Mouse (Mus musculus): ENCODE measurements around the gene Hhat.
A peak's percentile ranks its signal among the peaks of the same experiment; 100 is the strongest.

The Hhat gene

DNA sequence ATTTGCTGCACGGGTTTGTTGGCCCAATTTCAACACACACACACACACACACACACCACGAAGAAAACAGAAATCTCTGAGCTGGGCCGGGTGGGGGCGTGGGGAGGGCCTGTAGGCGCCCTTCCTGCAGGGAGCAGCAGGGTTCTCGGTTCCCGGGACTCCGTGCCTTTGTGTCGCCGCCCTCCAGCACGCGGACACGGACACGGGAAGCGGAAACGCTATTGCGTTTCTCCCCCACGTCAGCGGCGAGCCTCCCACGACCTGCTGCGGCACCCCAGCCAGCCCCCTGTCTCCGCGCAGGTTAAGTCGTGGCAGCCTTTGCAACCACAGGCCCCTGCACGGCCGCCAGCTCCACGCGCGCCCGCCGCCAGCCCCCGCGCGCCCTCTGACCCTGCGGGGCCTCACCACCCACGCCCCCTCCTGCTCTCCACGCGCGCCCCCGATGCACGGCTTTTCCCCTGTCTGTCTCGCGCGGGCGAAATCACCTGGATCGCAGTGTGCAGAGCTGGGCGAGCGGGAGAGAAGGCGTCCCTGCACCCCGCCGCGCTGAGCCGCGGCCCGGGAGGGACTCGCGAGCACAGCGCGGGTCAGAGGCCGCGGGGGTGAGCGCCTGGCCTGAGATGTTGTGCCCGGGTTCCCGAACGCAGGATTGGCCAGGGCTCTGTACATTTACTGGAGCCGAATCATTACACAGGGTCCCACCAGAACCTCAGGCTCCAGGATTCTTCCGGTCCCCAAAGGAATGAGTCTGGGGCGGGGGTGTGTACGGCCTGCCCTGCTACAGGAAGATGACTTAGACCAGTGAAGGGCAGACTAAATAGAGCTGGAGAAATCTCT, at the start of gene Hhat:
TSS of gene Hhat (minus strand) at position 729 of the 837 bp plus-strand sequence.
- peak; percentile 72 for DNase-seq (ENCODE audit: extremely low read depth, insufficient read length, low spot score)

DNA sequence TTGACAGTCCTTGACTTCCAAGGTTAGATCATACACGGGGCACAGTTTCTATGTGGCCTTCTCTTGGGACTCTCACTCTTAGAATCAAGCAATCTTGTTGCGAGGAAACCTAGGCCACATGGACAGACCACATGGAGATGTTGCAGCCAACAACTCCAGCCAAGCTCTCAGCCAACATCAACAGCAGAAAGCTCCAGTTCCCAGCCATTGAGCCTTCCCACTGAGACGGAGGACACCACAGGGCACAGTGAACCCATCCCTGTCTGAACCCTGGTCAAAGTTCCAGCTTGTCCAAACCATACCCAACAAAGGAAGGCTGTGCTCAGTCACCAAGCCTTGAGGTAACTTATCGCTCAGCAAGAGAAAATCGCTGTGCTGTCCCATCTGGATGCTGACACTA, 47.3 kb upstream of the Hhat start:
- no peak for DNase-seq (ENCODE audit: extremely low read depth, insufficient read length, low spot score)

DNA sequence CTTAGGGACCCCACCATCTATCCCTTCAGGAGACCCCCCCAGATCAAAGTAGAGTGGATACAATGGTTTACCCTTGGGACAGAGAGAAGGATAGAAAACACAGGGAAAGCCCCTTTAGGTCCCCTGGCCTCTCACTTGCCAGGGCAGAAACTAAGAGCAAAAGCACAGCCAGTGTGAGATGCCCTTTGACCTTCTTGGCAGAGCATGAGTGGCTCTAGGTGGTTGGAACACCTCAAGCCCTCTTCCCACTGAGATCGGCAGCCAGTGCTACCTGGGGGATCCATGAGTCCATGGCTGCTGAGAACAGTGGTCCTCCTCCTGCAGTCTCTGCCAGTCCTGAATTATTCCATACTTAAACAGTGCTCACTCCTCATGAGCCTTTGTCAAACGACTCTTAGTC, 44.8 kb upstream of the Hhat start:
- DNase-seq (ENCODE audit: extremely low read depth, insufficient read length, low spot score) = no peak

DNA sequence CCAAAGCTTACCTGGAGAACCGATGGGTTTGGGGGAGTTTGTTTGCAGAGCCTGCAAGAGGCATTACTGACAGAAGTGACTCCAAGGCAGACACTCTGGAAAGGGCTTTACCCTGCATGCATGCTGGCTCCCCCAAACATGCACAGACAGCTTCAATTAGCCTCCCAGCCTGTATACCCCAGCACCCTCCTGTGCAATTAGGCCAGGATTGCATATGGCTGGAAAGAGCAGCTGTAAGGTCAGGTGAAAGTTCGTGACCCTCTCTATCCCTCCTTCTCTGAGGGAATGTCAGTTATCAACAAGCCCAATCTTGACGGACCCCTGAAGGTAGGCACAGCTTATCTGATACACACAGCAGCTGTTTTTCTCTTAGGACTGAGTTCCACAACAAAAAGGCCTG, 43.7 kb upstream of the Hhat start:
- no peak for DNase-seq (ENCODE audit: extremely low read depth, insufficient read length, low spot score)

DNA sequence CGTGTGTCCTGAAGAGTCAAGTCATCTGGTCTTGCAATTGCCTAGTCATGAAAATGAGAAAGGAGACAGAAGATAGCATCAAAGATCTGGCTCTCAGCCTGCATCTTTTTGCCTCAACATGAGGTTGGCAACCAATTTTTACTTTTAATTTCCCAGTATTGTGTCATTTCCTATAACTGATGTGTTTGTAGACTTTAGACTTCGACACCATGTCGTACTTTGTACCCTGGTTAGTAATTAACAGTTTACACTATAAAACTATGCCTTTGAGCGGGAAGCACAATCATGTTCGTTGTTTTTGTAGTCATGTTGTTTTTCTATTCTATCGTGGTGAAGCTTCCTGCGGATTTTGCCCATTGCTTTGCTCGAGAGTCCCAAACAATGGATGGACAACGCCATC, 41.7 kb upstream of the Hhat start:
- DNase-seq (ENCODE audit: extremely low read depth, insufficient read length, low spot score) = no peak

DNA sequence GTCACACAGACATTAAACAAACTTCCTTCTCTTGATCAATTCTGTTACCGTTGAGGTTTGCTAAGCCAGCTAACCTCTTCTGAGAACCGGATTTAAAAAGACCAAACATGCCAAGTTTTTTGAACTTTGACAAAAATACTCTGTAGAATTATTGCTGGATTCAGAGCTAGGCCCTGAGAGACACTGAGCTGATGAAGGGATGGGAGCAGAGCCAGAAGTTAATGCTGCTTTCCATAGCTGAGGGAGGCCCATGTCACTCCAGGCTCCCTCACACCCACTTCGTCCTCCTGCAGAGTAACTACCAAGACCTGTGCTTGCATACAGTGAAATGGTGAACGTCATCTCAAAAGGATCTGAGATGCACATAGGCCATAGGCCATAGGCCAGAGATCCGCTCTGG, 41.3 kb upstream of the Hhat start:
- DNase-seq (ENCODE audit: extremely low read depth, insufficient read length, low spot score) = no peak

DNA sequence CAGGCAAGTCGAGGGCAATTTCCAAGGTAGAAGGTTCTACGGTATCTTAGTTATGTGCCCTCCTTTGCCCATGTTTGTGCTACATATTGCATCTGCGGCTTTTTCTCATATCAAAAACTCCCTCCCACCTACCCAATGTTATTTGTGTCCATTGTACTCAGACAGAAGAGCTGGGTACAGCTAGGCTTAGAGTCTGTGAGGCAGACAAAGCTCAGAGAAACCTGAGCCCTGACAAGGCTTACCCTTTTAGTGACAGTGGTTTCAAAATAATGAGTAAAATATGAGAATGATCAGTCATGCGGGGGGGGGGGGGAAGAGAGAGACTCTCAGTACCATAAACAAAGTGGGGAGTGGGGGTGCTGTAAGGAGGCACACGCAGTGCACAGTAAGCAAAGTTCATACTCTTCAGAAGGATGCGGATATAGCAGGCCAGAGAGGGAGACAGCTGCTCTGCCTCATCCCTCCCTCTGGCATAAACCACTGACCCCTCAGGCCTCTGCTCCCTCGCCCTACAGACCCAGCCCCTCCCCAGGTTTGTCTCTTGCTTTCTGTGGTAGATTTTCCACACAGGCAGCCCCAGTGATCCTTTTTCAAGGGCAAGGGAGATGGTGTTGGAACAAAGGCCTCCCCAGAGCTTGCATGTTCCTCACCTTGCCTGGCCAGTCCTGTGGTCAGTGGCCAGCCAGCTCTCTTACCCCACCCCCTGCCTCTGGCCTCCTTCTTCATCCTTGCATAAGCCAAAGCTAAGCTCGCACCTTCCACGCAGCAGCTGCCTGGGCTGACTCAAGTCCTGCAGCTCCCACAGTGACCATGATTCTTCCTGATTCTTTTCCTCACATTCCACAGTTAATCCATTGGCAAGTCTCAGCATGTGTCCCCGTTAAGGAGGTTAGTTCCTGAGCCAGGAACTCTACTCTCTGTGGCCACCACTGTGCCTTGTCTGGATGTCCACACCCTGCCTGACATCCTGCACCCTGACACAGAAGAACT, 35.4 kb upstream of the Hhat start:
- DNase-seq (ENCODE audit: extremely low read depth, insufficient read length, low spot score) = peak; percentile 83

DNA sequence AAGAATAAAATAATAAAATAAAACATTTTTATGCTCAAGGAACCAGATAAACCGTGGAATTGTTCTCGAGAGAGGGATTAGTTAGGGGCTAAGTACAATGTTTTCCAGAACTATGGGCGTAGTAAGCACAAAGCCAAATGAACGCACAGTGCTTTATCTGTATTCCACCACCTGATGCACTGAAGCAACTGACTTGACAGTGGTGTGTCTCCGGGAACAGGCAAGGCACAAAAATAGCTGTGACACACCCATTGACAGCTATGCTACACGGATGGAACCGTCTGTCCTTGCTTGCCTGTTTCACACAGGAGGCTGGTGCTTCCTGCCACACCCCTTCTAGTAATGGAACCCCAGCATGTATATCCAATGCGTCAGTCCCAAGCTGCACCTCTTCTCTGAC, 29.3 kb upstream of the Hhat start:
- DNase-seq (ENCODE audit: extremely low read depth, insufficient read length, low spot score) = no peak

DNA sequence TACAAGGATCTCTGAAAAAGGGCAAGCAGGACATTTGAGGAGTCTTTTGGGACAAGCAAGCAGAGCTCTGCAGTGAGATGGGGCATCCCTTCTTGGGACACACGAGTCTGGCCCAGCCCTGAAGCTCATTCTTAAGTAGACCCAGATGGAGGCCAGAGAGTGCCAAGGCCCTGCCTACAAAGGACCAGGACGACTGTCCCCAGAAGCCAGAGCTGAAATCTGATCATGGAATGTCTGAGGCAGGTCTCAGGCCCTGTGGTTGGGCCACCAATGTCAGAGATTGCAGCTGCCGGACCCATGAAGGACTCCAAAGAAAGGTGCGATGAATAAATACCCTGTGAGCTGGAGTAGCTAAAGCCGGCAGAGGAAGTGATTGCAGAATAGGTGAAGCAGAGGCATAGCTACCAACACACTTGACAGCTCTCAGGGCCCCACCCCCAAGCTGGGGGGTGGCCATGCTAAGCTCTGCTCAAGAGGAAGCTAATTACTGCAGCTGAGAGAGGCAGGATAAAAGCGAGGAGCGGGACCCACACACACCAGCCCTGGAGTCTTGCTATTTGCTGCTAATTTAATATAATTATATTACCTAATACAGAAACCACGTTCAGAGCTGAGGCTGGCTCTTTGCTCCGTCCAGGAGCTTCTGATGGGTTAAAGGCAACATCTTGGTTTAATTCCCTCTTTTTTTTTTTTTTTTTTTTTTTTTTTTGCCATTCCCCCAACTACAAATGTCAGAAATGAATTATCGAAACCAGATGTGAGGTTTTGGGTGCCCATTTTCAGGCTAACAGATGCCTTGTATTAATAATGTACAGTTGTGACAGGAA, 28.4 kb upstream of the Hhat start:
- DNase-seq (ENCODE audit: extremely low read depth, insufficient read length, low spot score) = peak; percentile 68

DNA sequence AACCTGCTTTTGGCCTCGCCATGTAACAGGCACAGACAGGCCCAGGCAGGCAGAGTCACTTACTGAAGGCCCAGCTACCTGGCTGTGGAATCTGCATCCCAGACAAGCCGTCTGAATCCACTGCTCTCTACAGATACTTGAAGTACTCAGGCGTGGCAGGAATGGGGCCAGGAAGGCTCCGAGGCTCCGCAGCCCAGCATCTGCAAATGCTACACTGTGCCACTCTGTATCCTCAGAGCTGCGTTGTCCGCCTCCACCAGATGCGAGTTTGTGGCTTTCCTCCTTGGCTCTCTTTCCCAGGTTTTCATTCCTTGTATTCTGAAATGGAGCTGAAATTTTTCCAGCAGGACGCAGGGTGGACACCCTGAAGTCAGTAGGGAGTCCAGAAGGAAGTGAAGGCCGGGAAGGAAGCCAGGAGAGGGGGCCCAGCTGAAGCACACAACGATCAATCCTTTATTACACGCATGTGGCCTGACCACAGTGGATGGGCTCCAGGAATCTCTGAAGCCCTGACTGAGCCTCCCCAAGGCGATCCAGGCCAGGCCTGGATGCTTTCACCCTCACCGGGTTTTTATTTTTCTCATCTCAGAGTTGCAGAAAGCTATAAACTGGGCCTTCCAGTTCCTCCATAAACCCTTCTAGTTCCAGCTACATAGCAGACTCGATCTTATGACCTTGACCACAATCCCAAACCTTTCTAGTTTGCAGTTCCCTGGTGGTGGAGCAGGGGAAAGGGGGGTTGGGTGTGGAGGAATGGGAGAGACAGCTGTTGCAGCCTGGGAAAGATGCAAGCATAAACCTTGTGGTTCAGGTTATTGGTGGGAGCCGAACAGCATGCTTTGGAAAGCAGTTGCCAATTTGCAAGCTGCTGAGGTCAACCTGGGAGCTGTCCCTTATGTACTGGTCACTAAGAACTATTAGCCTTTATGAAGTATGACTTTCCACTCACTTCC, 27.5 kb upstream of the Hhat start:
- peak; percentile 91 for DNase-seq (ENCODE audit: extremely low read depth, insufficient read length, low spot score)

DNA sequence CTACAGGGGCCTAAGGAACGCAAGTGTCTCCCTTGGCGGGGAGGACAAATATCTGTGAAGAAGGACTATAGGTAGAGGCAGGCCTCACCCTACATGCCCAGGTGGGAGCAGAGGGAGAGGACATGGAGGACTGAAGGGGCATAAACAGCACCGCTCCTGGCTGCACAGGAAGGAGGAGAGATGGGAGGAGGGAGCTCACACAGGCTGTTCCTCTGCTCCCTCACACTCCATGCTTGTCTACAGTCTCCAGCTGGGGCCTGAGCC, 25.9 kb upstream of the Hhat start:
- no peak for DNase-seq (ENCODE audit: extremely low read depth, insufficient read length, low spot score)

DNA sequence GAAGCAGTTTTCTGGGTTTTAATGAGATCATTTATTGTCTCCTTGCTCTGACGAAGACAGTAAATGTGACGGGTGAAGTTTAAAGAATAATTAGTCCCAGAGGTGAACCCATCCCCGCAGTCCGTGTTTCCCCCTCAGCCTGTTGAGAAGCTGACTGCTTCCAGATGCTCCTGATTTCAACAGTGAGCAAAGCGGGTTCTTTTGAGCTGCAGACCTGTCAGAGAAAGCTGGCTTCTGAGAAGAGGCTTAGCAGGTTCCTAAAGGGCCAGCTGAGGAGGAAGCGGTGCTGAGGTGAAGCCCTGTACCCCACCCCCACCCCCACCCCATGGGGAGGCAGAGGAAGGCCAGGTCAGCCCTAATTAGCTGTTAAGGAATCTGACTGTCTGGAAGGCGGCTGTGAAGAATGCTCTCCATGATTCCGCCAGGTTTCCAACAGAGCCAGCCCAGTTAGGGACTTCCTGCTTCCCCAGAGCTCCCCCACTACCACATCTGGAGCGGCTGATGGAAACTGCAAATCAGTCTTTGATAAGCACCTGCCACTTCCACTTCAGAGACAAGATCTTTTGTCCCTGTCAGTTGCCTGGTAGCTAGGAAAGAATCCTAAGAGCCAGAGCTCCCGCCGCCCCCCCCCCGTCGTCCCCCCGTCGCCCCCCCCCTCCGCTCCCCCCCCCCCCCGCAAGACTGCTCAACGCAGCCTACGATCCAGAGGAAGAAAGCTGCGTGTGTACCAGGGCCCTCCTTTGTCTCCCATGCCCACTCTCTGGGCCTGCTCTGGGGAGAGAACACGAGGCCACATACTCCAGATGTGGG, 25.4 kb upstream of the Hhat start:
- DNase-seq (ENCODE audit: extremely low read depth, insufficient read length, low spot score) = no peak

DNA sequence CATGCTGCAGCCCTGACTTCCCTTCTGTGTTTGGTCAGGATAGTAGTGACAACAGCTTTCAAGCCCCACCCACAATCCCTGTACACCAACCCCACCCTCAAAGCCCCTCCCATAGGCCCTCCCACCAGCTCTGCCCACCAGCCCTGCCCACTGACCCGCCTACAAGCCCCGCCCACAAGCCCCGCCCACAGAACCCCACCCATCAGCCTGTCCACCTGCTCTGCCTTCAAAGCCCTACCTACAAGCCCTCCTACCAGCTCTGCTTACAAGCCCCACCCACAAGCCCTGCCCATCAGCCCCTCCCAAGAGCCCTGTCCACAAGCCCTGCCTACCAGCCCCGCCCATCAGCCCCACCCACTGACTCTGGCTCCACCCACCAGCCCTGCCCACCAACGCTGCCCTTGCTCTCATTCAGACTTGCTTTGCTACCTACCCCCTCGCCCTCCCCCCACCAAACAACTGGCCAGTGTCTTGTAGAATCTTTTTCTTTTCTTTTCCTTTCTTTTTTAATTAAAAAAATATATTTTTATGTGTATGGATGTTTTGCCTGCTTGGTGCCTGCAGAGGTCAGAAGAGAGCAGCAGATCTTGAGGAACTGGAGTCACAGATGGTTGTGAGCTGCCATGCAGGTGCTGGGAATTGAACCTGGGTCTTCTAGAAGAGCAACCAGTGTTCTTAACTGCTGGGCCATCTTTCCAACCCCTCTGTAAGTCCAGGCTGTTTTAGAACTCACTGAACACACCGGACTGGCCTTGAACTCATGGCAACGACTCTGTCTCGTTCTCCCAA, 24.1 kb upstream of the Hhat start:
- peak; percentile 70 for DNase-seq (ENCODE audit: extremely low read depth, insufficient read length, low spot score)

DNA sequence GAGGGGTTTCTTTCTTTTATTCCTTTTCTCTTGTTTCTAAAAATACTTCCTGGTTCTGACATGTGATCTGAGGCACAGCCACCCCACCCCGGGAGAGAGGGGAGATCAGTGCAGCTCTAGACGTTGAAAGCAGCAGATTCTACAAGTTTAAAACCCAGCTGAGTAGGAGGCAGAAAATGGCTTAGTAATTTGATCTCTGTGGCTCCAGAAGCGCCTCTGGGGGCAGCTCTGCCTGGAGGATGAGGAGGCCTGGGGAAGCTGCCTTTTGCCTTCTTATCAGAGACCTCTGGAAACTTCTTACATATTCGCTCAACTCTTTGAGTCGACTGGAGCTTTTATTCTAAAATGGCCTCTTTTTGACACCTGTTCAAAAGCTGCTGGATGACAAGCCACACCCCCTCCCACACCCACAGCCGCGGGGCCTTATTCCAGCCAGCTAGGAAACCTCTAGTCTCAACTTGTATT, 20.9 kb upstream of the Hhat start:
- DNase-seq (ENCODE audit: extremely low read depth, insufficient read length, low spot score) = no peak

DNA sequence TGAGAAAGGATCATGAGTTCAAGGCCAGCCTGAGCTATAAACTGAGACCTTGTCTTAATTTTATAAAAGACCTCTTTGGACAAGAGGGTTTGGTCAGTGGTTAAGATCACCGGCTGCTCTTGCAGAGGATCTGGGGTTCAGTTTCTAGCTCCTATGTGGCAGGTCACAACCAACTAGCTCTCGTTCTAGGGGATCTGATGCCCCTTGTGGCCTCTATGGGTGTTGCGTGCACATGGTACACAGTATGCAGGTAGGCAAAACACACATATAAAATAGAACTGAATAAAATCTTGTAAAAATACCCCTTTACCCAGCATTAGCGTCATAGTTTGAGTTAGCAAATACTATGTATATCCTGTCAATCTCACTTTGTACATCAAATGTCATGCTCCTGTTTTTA, 19.4 kb upstream of the Hhat start:
- DNase-seq (ENCODE audit: extremely low read depth, insufficient read length, low spot score) = no peak

DNA sequence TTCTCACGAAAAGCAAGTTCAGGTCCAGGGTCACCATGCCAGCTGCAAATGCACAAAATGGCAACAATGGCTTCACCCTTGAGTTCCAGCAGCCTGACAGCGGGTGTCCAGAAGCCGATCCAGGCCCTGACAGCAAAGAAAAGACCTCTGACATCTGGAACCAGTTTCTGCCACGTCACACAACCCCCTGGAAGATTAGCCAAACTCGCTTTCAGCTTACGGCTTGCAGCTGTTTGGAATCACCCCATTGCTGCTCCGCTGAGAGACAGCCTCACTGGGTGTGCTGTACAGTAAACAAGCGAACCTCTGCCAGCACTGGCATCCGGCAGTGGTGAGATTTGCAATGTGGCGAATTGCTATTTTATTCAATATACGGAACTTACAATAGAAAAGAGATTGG, 18.8 kb upstream of the Hhat start:
- DNase-seq (ENCODE audit: extremely low read depth, insufficient read length, low spot score) = no peak

DNA sequence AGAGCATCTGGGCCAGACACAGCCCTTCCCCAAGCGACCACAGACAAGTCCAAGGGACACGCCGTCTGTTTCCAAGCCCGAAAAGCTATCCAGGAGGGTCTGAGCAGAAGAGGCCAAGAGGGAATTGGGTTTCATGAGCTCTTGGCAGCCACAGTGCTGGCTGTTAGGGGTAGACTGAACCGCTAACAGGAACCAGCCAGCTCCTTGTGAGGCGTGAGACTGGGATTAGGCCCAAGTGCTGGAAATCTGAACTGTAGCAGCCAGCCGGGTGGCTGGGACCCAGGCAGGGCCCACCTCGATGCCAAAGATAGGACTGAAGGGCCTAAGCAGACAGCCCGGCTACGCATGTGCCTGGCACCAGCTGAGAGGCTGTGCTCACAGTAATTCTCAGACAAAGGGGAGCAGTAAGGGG, 18.1 kb upstream of the Hhat start:
- peak; percentile 78 for DNase-seq (ENCODE audit: extremely low read depth, insufficient read length, low spot score)

DNA sequence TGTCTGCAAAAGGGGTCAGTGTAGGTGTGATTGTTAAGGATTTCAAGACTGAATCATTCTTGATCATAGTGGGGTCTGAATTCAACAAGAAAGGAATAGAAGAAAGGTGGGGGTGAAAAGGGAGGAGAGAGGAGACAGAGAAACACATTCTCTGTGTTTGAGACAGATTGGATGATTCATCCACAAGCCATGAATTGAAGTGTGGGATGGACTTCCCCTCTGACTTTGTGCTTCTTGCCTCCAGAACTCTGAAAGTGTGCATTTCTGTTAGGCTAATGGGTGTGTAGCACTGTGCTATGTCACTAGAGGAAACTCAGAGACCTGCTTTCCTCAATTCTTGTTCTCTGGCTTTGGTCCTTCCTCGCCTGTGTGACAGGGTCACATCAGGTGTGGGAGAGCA, 15.2 kb upstream of the Hhat start:
- peak; percentile 43 for DNase-seq (ENCODE audit: extremely low read depth, insufficient read length, low spot score)

All from 3134 (cell line).